Mouse (Mus musculus) kidney, postnatal 0 days (tissue): Measurements from ENCODE around the gene Olfr1170. TPM values are rescaled to one million over a fixed set of nuclear protein-coding genes. Genes with fewer than 3 reads are reported as not detected.

ENCODE experiments used
- ATAC-seq: fragments of 200-750 bp; cut with Nextera tagmentation; replicated peaks from 2 replicates; pipeline ENCODE4 v1.8.0; 2017; ENCODE audit warnings: low read depth, moderate number of reproducible peaks, moderate TSS enrichment, moderate library complexity; ENCODE audit not compliant: low FRiP score
- DNase-seq: peaks from one replicate; pipeline ENCODE4 v3.0.0-alpha.2; 2016; ENCODE audit warnings: low spot score
- H3K27ac ChIP-seq: fragments of 300-500 bp; sonication (generic); 2 replicates; pipeline ENCODE4 v1.5.1; 2014; ENCODE audit warnings: mild to moderate bottlenecking
- H3K27me3 ChIP-seq: fragments of 300-500 bp; sonication (generic); 2 replicates; pipeline ENCODE4 v1.6.1; 2014; ENCODE audit warnings: low read length, mixed read lengths; ENCODE audit not compliant: insufficient read depth
- H3K36me3 ChIP-seq: fragments of 300-500 bp; sonication (generic); 2 replicates; pipeline ENCODE4 v1.6.1; 2014; ENCODE audit warnings: low read length, mixed read lengths; ENCODE audit not compliant: insufficient read depth
- H3K4me1 ChIP-seq: fragments of 300-500 bp; sonication (generic); replicated peaks from 2 replicates; pipeline ENCODE4 v1.6.1; 2014; ENCODE audit warnings: antibody characterized with exemption, low read length, mixed read lengths; ENCODE audit not compliant: insufficient read depth
- H3K4me2 ChIP-seq: fragments of 300-500 bp; sonication (generic); 2 replicates; pipeline ENCODE4 v1.6.1; 2014; ENCODE audit warnings: mild to moderate bottlenecking, low read length, moderate library complexity, mixed read lengths
- H3K4me3 ChIP-seq: fragments of 300-500 bp; sonication (generic); replicated peaks from 2 replicates; pipeline ENCODE4 v1.5.1; 2014; ENCODE audit warnings: low read depth, low read length
- H3K9ac ChIP-seq: fragments of 300-500 bp; sonication (generic); 2 replicates; pipeline ENCODE4 v1.6.1; 2014; ENCODE audit warnings: low read depth, low read length
- H3K9me3 ChIP-seq: fragments of 300-500 bp; sonication (generic); replicated peaks from 2 replicates; pipeline ENCODE4 v1.6.1; 2016; ENCODE audit warnings: low read length, inconsistent platforms, mixed read lengths
- CTCF ChIP-seq: IDR thresholded peaks from 2 replicates; pipeline ENCODE4 v1.5.1; 2016; ENCODE audit warnings: antibody characterized with exemption, low read depth, mild to moderate bottlenecking, moderate library complexity
- WGBS: fragments of 180-500 bp; shearing (Covaris S2); extraction: QIAGEN DNeasy Blood & Tissue Kit; methylation state at CpG from one replicate; pipeline ENCODE4 v1.1.7; 2014; 5-methylcytosine and 5-hydroxymethylcytosine counted together
- polyA plus RNA-seq: library from polyadenylated mRNA; unstranded; fragments of >200 nt; fragmentation: Nextera tagmentation; extraction: Ambion mirVana; gene quantifications from 2 replicates; pipeline ENCODE4 v1.2.1, GENCODE M21; 2015

Gene Olfr1170
- not detected in 2 replicates for polyA plus RNA-seq

GRCm38 (mm10) chr2:88228234-88228633, at the start of gene Olfr1170:
Gene Olfr1170, minus strand, starts transcription at chr2:88228334.
- H3K9me3 ChIP-seq, result no peaks in the 10 kb centered on the region
- DNase-seq (no peak), ATAC-seq (no peak)
- no peaks in the 10 kb centered on the region for H3K27me3 ChIP-seq
- TF ChIP-seq CTCF, result no peak
- WGBS, result 76% methylated on average over 1 of the region's 1 CpGs
- H3K4me2 ChIP-seq, result no peak within 1 kb of the TSS
- no peaks in the 10 kb centered on the region for H3K4me1 ChIP-seq
- H3K9ac ChIP-seq, result no peak within 1 kb of the TSS
- H3K36me3 ChIP-seq, result no peaks in the 10 kb centered on the region
- no peak within 1 kb of the TSS for H3K27ac ChIP-seq
- no peak within 1 kb of the TSS for H3K4me3 ChIP-seq

DNA sequence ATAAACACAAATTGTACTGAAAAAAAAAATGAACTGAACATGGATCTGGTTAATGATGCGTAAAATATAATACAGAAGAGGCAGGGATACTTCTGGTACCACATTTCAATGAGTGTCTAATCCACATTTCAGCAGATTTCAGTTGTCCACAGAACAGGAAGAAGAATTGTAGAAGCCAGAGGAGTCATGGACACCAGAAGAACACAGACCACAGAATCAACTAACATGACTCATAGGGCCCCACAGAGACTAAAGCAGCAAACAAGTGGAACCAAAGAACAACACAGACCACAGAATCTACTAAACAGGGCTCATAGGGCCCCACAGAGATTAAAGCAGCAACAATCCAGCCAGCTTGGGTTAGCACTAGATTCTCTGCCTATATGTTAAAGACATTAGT, 7.3 kb downstream of the Olfr1170 start:
- no peaks in the 10 kb centered on the region for H3K4me1 ChIP-seq
- DNase-seq (no peak), ATAC-seq (no peak)
- WGBS, result 90% methylated on average over 1 of the region's 1 CpGs
- H3K27me3 ChIP-seq, result no peaks in the 10 kb centered on the region
- no peaks in the 10 kb centered on the region for H3K36me3 ChIP-seq
- no peak for TF ChIP-seq CTCF
- H3K27ac ChIP-seq, result no peak overlapping the region
- no peak overlapping the region for H3K4me2 ChIP-seq
- no peak overlapping the region for H3K9ac ChIP-seq
- no peak overlapping the region for H3K4me3 ChIP-seq
- H3K9me3 ChIP-seq, result no peaks in the 10 kb centered on the region

- Histone ChIP-seq H3K27ac (no peak within 1 kb of the TSS), H3K4me2 (no peak within 1 kb of the TSS), H3K27me3 (no peaks in the 10 kb centered on the region), H3K9ac (no peak within 1 kb of the TSS), H3K4me3 (no peak within 1 kb of the TSS), H3K4me1 (no peaks in the 10 kb centered on the region), H3K36me3 (no peaks in the 10 kb centered on the region), H3K9me3 (no peaks in the 10 kb centered on the region)
- DNase-seq (no peak), ATAC-seq (no peak)
- no peak for TF ChIP-seq CTCF
- WGBS, result 81% methylated on average over 2 of the region's 2 CpGs
Observed at GRCm38 (mm10) chr2:88181580-88181979, 46.6 kb downstream of the Olfr1170 start, which contains the start of gene Olfr1168. Gene Olfr1168, plus strand, starts transcription at chr2:88181880.

Other genes with a start within 250 kb of the Olfr1170 start
- gene Olfr1158, start 238.2 kb downstream of the Olfr1170 start, polyA plus RNA-seq, result not detected in 2 replicates
- not detected in 2 replicates for gene Olfr1160, start 220.1 kb downstream of the Olfr1170 start, polyA plus RNA-seq
- gene Olfr1161, start 205.6 kb downstream of the Olfr1170 start, polyA plus RNA-seq, result not detected in 2 replicates
- gene Olfr73, start 190.6 kb downstream of the Olfr1170 start, polyA plus RNA-seq, result not detected in 2 replicates
- not detected in 2 replicates for gene Olfr1162, start 177.2 kb downstream of the Olfr1170 start, polyA plus RNA-seq
- gene Olfr1163, start 156.5 kb downstream of the Olfr1170 start, polyA plus RNA-seq, result not detected in 2 replicates
- not detected in 2 replicates for gene Olfr1164, start 134.4 kb downstream of the Olfr1170 start, polyA plus RNA-seq
- not detected in 2 replicates for gene Olfr1166, start 100.1 kb downstream of the Olfr1170 start, polyA plus RNA-seq
- not detected in 2 replicates for gene Olfr1167, start 73.1 kb downstream of the Olfr1170 start, polyA plus RNA-seq
- gene Olfr1168, start 46.5 kb downstream of the Olfr1170 start, polyA plus RNA-seq, result not detected in 2 replicates
- gene Olfr1173, start 51.5 kb upstream of the Olfr1170 start, polyA plus RNA-seq, result not detected in 2 replicates
- gene Olfr1174-ps, start 86.8 kb upstream of the Olfr1170 start, polyA plus RNA-seq, result not detected in 2 replicates
- not detected in 2 replicates for gene Olfr1175-ps, start 98.9 kb upstream of the Olfr1170 start, polyA plus RNA-seq
- gene Olfr1176, start 108.4 kb upstream of the Olfr1170 start, polyA plus RNA-seq, result not detected in 2 replicates
- not detected in 2 replicates for gene Olfr1177-ps, start 118.2 kb upstream of the Olfr1170 start, polyA plus RNA-seq
- not detected in 2 replicates for gene Olfr1178, start 158.7 kb upstream of the Olfr1170 start, polyA plus RNA-seq
- not detected in 2 replicates for gene Olfr1179, start 178.1 kb upstream of the Olfr1170 start, polyA plus RNA-seq
- gene Olfr1180, start 190.8 kb upstream of the Olfr1170 start, polyA plus RNA-seq, result not detected in 2 replicates
- gene Olfr1181, start 197.8 kb upstream of the Olfr1170 start, polyA plus RNA-seq, result not detected in 2 replicates
- gene Gm13757, start 220.8 kb upstream of the Olfr1170 start, polyA plus RNA-seq, result not detected in 2 replicates
- not detected in 2 replicates for gene Olfr1183, start 226.5 kb upstream of the Olfr1170 start, polyA plus RNA-seq